Mouse (Mus musculus): ENCODE data around the gene Cib1.

The Cib1 gene

DNA sequence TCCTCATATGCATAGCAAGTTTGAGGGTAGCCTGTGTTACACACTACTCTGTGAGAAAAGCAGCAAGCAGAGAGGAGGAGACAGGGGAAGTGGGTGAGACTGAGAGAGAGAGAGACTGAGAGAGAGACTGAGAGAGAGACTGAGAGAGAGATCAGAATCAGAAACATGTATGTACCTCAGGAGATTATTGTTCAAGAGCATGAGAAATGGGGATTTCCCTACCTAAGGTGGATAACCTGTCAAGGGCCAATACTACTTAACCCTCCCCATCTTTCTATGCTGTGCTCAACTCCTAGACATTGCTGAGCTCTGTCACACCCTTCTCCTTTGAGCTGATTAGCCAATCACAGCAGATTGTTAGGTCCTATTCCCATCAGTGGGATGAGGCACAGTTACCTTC lies 50.5 kb downstream of the Cib1 start:
- DNase-seq: no peak

DNA sequence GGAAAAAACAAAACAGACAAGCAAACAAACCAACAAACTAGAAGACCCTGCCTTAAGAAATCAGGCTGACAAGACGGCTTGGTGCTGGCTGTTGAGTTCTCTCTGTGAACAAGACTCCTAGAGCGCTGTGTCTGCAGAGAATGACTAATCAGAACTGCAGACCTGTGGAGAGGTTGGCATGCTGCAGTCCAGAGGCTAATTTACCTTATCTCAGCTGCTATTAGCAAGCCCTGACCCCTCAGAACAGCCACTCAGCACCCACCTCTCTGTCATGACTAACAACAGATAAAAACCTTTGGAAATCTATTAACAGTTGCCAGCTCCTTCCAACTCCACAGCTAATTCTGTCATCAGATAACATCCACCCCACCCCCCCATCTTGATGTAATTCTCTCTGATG lies 51.5 kb downstream of the Cib1 start:
- no peak for DNase-seq

- DNase-seq: no peak
Observed at GRCm38 (mm10) chr7:80180202-80180601, 52.4 kb downstream of the Cib1 start.

- no peak for DNase-seq
Observed at GRCm38 (mm10) chr7:80179790-80180189, 52.8 kb downstream of the Cib1 start.

DNA sequence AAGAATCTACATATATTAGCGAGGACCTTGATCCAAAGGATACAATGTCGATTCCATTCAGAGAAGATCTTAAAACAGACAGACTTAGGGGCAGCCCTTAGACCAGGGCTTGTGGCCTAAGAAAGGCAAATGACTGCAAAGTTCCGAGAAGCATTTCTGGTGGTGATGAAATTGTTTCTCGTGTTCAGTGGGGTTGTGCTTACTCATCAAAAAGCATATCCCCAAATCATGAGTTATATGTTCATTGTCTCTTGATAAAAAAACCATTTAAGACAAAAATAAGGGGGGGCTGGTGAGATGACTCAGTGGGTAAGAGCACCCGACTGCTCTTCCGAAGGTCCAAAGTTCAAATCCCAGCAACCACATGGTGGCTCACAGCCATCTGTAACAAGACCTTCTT lies 53.3 kb downstream of the Cib1 start:
- no peak for DNase-seq

GRCm38 (mm10) chr7:80178037-80178729 lies 54.4 kb downstream of the Cib1 start:
- no peak for DNase-seq

DNA sequence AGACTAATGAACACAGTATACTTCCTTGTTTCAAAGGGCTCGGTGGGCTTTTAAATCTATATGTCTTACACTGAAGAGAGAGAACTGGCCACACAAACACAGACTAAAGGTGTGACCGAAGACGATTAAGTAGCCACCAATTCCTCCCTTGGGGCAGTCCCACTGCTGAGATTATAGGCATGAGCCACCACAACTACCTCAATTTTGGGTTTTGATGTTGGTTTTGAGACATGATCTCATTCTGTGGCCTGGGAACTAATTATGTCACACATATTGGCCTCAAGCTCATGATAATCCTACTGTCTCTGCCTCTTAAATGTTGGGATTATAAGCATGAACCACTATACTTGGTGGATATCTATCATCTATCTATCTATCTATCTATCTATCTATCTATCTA lies 55.2 kb downstream of the Cib1 start:
- DNase-seq: no peak

Data from cerebellum, adult 11-12 months (tissue).